Mouse (Mus musculus): ENCODE measurements at regions not wholly inside any gene's neighbourhood (a gene's known extent, or its start where the extent isn't known, plus 50 kb on each side); places are given as distances from the start of the nearest gene placed in this dataset.

- no peak for DNase-seq (ENCODE audit: low spot score)
These were observed 1098.7 kb downstream of the Pcdh18 start for GRCm38 (mm10) chr3:48658386-48658785.

DNA sequence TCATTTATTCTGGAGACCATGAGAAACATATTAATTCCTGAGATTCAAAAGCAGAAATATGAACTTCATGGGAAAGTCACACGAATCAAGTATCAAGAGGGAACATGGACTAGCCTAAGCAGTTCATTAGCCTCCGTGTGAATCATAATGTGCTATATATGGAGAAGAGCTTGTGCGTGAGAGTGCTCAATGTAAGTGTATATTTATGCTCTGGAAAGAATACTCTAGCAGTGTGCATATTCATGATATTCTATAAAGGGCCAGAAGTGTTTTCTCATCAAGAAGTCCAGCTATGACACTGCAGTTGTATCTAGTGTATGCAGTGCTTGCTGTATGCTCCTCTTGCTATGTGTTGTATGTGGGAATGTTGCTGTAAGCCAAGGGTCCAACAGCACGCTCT lies 1102.0 kb downstream of the Pcdh18 start:
- DNase-seq (ENCODE audit: low spot score), result no peak

DNA sequence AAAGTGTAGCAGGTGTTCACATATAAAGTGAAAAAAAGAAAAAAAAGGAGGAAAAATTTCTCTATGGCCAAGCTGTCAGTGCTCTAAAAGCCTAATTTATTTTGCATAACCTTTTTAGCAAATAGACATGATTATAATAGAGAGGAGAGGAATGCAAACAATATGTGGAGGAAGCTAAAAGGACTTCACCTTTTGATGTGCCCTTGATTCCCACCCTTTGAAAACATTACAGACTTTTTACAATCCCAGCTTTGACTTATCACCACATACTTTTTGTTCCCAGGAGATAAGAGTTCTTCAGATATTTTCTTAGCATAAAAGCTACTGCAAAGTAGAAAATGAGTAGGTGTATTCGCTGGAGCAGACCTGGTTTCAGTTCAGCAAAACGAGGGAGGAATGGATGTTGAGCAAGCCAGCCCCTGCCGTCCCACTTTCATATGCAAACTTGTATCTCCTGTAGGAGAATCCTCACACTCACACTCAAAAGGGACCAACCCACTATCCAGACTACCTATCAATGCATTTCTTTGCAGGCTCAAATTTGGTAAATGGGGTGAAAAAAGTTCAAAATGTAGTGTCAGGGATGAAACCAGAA lies 1125.1 kb downstream of the Pcdh18 start:
- DNase-seq (ENCODE audit: low spot score), result no peak

DNA sequence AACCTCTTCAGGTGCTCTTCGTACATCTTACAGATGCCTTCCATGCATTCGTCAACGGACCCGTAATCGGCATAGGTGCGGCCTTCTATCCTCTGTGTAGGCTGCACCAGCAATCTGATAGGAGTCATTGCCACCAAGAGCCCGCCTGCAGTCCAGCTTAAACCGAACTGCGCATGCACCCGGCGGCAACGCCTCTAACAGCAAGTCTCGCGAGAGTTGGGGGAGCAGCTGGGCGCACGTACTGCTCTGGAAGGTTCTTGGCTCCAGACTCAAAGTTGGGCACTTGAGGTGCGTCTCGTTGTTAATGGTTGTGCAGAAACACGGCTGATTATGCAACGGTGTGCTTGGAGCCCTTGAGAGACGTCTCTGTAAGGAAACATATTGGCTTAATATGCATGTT lies 1148.2 kb downstream of the Pcdh18 start:
- DNase-seq (ENCODE audit: low spot score), result no peak

DNA sequence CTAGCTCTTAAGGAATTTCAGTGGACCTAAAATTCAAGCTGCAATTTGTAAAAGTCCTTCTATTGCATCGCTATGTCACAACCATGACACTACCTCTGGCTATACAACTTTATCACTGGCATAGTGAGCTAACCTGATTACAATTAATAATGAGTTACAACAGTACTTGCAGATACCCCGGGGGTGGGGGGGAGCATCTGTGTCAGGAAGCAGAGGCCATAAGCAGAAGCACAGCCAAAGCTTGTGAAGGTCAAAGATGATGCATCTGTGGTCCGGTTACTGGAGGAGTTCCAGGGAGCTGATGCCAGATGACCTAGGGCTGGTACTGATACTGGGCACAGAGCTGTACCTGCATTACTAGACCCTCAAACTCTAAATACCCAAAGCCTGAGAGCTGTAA lies 1152.3 kb downstream of the Pcdh18 start:
- DNase-seq (ENCODE audit: low spot score), result no peak

DNA sequence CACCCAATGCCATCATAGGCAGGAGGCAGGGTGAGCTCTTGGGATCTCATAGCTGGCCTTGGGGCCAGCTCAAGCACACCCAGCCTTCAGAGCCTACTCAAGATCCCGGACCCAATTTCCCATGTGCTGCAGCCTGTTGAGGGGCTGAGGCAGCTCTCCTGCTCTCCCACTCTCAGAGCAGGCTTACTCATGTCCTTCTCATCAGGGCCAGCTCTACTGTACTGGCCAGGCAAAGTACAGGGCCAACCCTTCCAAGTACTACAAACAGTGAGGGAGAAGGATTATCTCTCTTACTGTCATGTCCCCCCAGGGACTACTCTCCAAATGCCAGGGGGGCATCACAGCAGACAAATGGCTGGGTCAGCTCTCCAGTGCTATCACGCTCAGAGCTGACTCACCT lies 1169.8 kb downstream of the Pcdh18 start:
- no peak for DNase-seq (ENCODE audit: low spot score)

DNA sequence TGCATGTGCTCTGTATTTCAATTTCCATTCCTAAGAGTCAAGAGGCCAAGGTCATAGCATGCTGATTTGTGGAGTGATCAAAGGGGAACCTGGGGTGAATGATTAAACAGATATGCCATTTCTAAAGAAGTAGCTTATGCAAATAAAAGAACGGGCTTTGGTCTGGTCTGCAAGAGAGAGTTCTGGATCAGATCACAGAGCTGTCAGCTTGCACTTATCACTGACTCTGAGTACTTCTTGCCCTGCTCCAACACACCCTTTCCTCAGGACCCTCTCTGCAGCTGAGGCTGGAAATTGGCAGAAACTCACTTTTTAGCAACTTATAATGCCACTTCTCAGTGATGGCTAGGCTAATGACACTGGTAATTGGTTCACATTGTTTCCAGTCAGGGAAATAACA lies 1171.0 kb downstream of the Pcdh18 start:
- peak; percentile 31 for DNase-seq (ENCODE audit: low spot score)

DNA sequence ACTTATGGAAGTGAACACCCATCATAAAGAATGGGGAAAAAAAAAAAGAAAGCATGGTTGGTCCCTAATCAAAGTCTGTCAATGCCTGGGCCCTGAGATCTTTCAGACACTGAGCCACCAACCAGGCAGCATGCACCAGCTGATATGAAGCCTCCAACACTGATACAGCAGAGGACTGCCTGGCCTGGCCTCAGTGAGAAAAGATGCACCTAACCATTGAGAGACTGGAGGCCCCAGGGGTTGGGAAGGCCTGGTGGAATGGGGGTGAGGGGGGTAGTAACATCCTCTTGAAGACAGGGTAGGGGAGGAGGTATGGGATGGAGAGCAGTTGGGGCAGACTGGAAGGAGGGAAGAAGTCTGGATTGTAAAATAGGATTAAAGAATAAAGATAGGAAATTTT lies 1172.8 kb downstream of the Pcdh18 start:
- DNase-seq (ENCODE audit: low spot score), result no peak

DNA sequence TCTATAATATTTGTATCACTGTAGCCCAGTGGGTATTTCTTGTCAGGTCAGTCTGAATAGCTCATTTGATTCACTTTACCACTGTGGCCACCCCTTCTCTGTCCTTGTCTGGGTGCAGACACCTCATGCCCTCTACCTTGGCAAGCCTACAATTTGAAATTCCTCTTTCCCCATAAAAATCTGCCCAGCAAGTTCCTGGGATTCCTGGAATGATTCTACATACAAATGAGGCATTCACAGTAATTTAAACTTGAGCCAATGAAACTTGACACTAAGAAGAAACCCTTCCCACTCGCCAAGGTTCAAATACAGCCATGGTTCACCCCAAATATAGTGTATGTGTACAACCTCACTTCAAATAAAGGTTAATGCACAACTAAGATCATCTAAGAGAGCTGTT lies 1174.6 kb downstream of the Pcdh18 start:
- no peak for DNase-seq (ENCODE audit: low spot score)

GRCm38 (mm10) chr3:48579971-48580370 lies 1177.2 kb downstream of the Pcdh18 start:
- DNase-seq (ENCODE audit: low spot score), result no peak

DNA sequence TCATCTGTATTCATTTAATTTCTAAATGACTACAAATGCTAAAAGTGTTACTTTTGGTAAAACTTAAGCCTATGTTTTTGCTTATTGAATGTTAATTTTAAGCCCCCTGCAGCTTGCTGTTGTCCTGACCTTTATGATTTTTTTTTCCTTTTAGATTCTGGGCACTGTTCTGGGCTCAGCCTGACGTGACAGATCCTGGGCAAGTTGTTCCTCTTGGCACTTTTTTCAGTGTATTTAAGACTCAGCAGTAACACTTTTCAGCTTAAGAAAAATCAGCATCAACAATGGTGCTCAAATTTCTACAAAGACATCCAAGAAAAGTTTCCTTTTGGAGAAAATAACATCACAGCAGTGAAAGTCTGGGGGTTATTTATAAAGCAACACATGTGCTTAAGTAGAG lies 1177.9 kb downstream of the Pcdh18 start:
- no peak for DNase-seq (ENCODE audit: low spot score)

DNA sequence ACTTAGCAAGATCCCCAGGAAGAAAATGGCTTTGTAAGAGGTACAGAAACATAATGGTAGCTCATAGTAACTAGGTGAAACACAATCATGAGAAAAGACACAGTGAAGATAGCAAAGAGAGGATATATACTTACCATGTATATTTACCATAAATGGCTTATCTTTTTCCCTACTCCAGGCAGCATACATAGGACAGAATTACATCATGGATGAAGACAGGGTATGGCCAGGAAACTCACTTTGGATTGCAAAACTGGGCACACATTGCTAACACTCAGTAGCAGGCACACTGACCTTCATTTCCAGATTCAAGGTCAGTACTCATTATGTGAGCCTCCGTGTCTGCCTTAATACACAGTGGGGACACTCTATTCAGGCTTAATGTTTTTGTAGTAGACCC lies 1210.5 kb downstream of the Pcdh18 start:
- no peak for DNase-seq (ENCODE audit: low spot score)

DNA sequence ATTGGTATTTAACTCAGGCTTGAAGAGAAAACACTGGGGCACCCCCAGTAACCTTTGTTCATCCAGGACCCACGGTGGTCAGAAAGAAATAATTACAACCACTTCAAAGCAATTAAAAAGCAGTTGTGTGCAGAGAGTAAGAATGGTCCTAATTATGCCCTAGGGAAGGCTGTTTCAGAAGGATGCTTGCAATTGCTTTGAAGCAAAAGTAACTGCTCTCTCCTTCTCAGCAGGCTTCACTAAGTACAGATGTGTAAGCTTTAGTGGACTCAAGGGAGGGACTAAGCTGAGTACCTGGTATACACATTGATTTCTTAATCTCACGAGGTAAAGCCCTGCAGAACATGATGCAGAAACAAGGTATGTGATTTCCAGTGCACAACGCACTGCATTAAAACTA lies 1242.1 kb downstream of the Pcdh18 start:
- DNase-seq (ENCODE audit: low spot score), result peak; percentile 32

GRCm38 (mm10) chr3:48503996-48504395 lies 1253.1 kb downstream of the Pcdh18 start:
- DNase-seq (ENCODE audit: low spot score), result no peak

DNA sequence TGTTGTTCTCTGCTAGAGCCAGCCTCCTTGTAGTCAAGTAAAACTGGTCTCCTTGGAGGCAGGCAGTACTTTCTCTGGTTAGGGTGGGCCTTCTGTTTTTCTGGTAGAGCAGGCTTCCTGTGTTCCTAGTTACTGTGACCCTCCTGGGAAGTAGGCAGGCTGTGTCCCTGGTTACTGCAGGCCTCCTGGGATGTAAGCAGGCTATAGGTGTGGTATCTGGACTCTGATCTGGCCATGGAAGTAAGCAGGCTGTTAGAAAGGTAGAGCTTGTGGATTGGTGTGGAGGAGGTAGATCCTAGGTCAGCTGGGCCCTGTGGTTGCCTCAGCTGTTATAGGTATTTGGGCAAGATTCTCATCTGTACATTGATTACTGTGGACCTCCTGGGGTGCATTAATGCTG lies 1292.4 kb downstream of the Pcdh18 start:
- no peak for DNase-seq (ENCODE audit: low spot score)

GRCm38 (mm10) chr3:48441938-48442337 lies 1315.2 kb downstream of the Pcdh18 start:
- DNase-seq (ENCODE audit: low spot score), result no peak

DNA sequence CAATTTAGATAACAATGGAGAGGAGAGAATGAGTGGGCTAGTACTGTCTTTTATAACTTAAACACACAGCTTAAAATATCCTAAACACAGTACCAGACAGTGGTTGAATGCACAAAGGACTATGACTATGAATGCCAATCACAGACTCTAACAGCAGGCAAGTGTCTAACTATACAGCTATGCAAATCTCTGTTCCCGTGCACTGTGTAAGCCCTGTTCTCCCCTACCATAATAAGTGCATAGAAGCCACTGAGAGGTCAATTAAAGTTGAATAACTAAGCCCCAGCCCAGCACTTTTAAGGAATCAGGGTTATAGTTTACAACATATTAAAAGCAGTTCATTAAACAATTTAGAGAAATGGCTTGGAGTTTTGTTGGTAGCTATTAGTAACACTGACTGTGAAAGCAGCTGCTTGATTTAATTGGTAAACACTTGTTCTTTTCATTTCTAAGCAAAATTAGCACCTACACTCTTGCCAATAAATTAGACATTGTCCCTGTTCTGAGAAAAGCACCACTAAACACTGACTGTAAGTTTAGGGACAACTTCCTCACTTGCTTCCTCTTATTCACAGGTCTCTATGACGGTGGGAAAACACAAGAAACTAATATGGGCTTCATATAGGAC lies 1327.6 kb downstream of the Pcdh18 start:
- no peak for DNase-seq (ENCODE audit: low spot score)

- DNase-seq (ENCODE audit: low spot score), result no peak
These were observed 1367.3 kb downstream of the Pcdh18 start for GRCm38 (mm10) chr3:48389862-48390261.
